8 mouse cellular contexts compared by ENCODE assay signal in the genomic region with DNA sequence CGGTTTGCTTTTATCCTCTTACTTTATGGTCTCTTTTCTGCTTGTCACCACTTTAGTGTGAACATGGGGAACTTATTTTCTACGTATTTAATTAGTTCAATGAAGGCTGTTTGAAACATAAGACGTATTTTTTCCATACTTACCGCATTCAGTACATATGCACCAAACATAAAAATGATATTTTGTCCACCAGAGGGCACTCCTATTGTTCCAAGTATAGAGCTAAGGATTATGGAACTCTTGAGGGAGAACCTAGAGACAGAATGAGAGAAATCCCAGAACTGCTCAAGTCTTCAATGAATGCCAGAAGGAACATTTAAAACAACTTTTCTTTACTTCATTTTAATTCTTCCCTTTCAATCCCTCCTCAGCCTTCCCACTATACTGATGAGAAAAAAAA.
A peak's percentile ranks its signal among the peaks of the same experiment; 100 is the strongest.
DNase-seq lines count a peak whose midpoint lies in the region; ATAC-seq and TF ChIP-seq lines count a peak whose summit lies in the region.

No protein-coding gene starts in this region.

- ATAC-seq in midbrain, embryonic 11.5 days (ENCODE audit: low FRiP score): 0 out of 2 replicates have a peak, but pooled peaks have one; percentile 57
- ATAC-seq in midbrain, embryonic 15.5 days (replicated peaks): no peak
- ATAC-seq in heart, embryonic 12.5 days (ENCODE audit: insufficient number of reproducible peaks, low FRiP score): no peak

- TF ChIP-seq EP300 in heart, adult 2 months (IDR thresholded peaks at IDR 0.05; ENCODE audit: insufficient read depth, low read depth, low read length): no peak

- H3K36me3 ChIP-seq in heart, adult 2 months (ENCODE audit: control insufficient read depth, insufficient read depth, low read length): no peaks in the 10 kb centered on the region
- no peaks in the 10 kb centered on the region for H3K36me3 ChIP-seq in midbrain, embryonic 11.5 days (ENCODE audit: control insufficient read depth, insufficient read depth, low read length)
- no peaks in the 10 kb centered on the region for H3K36me3 ChIP-seq in midbrain, embryonic 15.5 days (replicated peaks)
- no peaks in the 10 kb centered on the region for H3K36me3 ChIP-seq in heart, embryonic 12.5 days

- H3K4me1 ChIP-seq in heart, adult 2 months (ENCODE audit: control insufficient read depth, insufficient read depth, low read length): no peaks in the 10 kb centered on the region
- H3K4me1 ChIP-seq in midbrain, embryonic 11.5 days (ENCODE audit: control insufficient read depth, insufficient read depth, low read length): no peaks in the 10 kb centered on the region
- H3K4me1 ChIP-seq in midbrain, embryonic 15.5 days: no peaks in the 10 kb centered on the region
- no peaks in the 10 kb centered on the region for H3K4me1 ChIP-seq in heart, embryonic 12.5 days (replicated peaks)

- H3K9me3 ChIP-seq in midbrain, embryonic 11.5 days (ENCODE audit: control insufficient read depth, low read length): no peaks in the 10 kb centered on the region
- no peaks in the 10 kb centered on the region for H3K9me3 ChIP-seq in midbrain, embryonic 15.5 days
- H3K9me3 ChIP-seq in heart, embryonic 12.5 days (replicated peaks): no peaks in the 10 kb centered on the region

- no peak for TF ChIP-seq POLR2A in heart, adult 2 months (IDR thresholded peaks at IDR 0.05; ENCODE audit: insufficient read depth, low read depth, low read length)

- H3K27ac ChIP-seq in heart, adult 2 months: no peak overlapping the region
- no peak overlapping the region for H3K27ac ChIP-seq in midbrain, embryonic 11.5 days (ENCODE audit: low read depth, low read length)
- H3K27ac ChIP-seq in midbrain, embryonic 15.5 days: no peak overlapping the region
- H3K27ac ChIP-seq in heart, embryonic 12.5 days (ENCODE audit: poor library complexity, severe bottlenecking): no peak overlapping the region

- no peaks in the 10 kb centered on the region for H3K79me2 ChIP-seq in heart, adult 2 months (replicated peaks; ENCODE audit: control insufficient read depth, insufficient read depth, low read length)

- no peaks in the 10 kb centered on the region for H3K27me3 ChIP-seq in heart, adult 2 months (ENCODE audit: control insufficient read depth, insufficient read depth, low read length)
- H3K27me3 ChIP-seq in midbrain, embryonic 11.5 days (ENCODE audit: control insufficient read depth, insufficient read depth, low read length): no peaks in the 10 kb centered on the region
- H3K27me3 ChIP-seq in midbrain, embryonic 15.5 days (replicated peaks): no peaks in the 10 kb centered on the region
- H3K27me3 ChIP-seq in heart, embryonic 12.5 days (replicated peaks): no peaks in the 10 kb centered on the region

- intact Hi-C loops in heart, adult 2 months (cut with DNase I): loop anchor here (5.0 kb wide), 1 partner anchor 815 kb away; no protein-coding TSS in a partner anchor

- WGBS in heart, adult 2 months: 61% methylated on average over 4 of the region's 4 CpGs
- WGBS in midbrain, embryonic 11.5 days: 78% methylated on average over 4 of the region's 4 CpGs
- WGBS in midbrain, embryonic 15.5 days: 74% methylated on average over 4 of the region's 4 CpGs
- WGBS in heart, embryonic 12.5 days: 60% methylated on average over 4 of the region's 4 CpGs

- DNase-seq in heart, adult 2 months: no peak
- no peak for DNase-seq in heart, postnatal 4 days
- no peak for DNase-seq in midbrain, embryonic 11.5 days (ENCODE audit: low spot score, missing footprints)
- DNase-seq in adipocyte (ENCODE audit: low spot score): peak; percentile 73
- DNase-seq in retina, postnatal 7 days (ENCODE audit: low read depth, low spot score): peak; percentile 17
- DNase-seq in gastrocnemius, postnatal 4 days (ENCODE audit: low spot score in 2 of 2): no peak

- H3K9ac ChIP-seq in heart, adult 2 months (ENCODE audit: low read depth, low read length): no peak overlapping the region
- H3K9ac ChIP-seq in midbrain, embryonic 11.5 days (ENCODE audit: low read length): no peak overlapping the region
- H3K9ac ChIP-seq in midbrain, embryonic 15.5 days: no peak overlapping the region
- no peak overlapping the region for H3K9ac ChIP-seq in heart, embryonic 12.5 days

- H3K4me2 ChIP-seq in midbrain, embryonic 11.5 days: no peak overlapping the region
- no peak overlapping the region for H3K4me2 ChIP-seq in midbrain, embryonic 15.5 days
- no peak overlapping the region for H3K4me2 ChIP-seq in heart, embryonic 12.5 days

- no peak overlapping the region for H3K4me3 ChIP-seq in heart, adult 2 months
- no peak overlapping the region for H3K4me3 ChIP-seq in midbrain, embryonic 11.5 days (ENCODE audit: low read depth, low read length)
- no peak overlapping the region for H3K4me3 ChIP-seq in midbrain, embryonic 15.5 days
- no peak overlapping the region for H3K4me3 ChIP-seq in heart, embryonic 12.5 days

- TF ChIP-seq CTCF in heart, adult 2 months (IDR thresholded peaks at IDR 0.05): peak; percentile 52

Comparison
In these comparisons a context has a peak if more than half of its experiments do, and no peak if none do; other contexts are left out.
1. DNase-seq: peak in adipocyte (single experiment) and retina, postnatal 7 days (single experiment); none in heart, adult 2 months (0 of 2), heart, postnatal 4 days (single experiment), midbrain, embryonic 11.5 days (single experiment) and gastrocnemius, postnatal 4 days (0 of 2).